Mouse (Mus musculus) CD8-positive naive resting alpha-beta T cell, adult 2 months (primary cell): ENCODE results near the gene Anks1b.

Experiments used
- DNase-seq, 2 experiments: peaks; one replicate each; pipeline ENCODE4 v3.0.0; 2022; ENCODE audit warnings: low read depth in 2 of 2, low spot score in 2 of 2

The Anks1b gene

DNA sequence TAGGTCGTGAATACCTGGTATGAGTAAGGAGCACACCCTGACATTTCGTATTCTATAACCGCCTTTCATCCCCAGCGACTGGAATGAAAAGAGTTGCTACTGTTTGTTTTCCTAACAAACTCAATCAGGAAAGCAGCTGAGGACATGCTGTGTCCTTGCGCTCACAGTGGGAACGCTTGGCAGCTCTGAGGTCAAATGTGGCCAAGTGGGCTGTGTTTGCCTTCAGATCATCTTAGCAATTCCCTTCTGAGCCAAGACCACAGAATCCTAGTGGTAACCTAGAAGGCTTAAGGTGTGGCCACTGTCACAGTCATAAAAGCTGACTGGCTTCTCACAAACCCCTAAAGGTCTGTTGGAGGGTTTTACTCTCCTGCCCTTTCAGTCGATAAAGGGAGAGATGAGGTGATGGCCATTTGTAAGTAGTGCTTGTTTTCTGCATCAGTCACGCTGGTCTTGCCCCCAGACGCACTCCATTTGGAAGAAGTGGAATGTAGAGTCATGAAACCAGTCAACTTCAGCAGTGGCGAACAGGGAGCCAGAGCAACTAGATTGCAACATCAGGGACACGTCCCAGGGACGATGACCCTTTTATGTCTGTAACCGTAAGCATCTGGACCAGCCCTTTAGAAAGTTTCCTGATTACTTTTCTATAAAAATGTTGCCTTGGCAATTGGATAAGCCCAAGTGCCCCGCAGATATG lies 1068.8 kb downstream of the Anks1b start:
- DNase-seq, result no peak

DNA sequence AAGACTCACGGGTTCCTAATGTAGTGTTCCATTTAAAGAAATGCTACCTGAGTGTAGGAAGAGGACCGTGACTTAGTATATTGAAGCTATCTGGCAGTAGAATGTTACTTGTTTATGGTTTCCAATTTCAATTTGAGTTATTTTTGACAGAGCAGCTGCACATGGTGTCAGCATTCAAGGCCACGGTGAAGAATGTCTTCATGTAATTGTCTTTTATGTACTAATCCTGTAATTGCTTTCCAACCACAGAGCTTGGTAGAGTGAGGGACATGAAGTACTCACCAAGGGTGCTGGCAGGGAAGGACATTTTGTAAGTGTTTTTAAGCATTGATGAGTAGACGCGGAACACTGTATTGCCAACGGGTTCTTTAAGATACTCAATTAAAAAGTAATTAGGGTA lies 1073.7 kb downstream of the Anks1b start:
- DNase-seq, result no peak

DNA sequence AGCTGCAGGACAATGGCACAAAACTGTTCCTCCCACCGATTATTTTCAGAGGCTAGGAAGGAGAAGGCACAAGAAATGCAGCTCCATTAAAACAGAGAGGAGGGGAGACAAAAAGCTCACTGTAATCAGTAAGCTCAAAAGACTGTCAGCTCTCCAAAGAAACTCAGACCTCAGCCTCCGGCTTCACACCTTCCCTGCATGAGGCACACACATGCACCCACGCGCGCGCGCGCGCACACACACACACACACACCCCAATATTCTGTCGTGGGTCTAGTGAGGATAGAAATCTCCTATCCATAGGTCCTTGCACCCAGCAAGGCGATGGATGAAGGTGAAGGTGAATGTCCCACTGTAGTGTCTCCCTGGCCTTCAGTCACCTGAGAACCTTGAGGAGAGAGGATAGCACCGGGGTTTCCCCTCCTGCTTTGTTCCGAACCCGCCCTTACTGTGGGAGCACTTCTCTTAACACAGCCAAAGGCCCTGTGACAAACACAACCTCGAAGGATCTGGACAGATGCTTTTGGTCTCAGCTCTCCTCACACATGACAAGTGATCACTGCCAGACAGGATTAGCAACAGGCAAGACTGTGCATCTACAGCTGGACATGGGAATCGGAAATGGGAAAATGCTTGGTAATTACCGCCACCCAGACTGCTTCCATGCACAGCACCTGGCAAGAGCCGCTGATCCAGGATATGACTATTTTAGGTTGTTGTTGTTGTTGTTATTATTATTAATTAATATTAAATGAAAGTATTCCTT lies 1074.5 kb downstream of the Anks1b start:
- DNase-seq, result no peak

DNA sequence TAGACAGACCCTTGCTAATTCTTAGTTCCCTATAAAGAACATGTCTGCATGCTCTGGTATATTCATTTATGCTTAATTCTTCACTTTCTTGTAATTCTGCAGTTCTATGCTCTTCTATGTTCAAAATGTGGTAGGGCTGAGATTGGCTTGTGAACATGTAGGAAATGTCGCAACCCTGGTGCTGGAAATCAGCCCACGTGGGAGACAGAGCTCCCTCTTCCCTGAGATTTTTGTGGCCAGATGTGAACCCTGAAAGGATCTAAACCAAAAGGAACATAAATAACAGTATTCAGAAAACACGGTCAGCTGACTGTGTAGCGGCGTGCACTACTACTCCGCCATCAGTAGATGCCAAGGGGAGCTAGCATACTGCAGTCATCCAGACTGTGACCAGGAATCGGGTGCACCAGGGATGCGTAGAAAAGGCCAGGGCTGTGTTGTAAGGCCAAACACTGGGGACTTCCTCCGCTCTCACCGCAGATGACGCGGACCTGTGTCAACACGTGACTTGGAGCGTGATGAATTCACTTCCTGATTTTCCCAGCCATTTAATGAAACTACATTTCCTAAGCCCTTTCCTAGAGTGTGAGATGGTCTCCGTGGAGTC lies 1079.9 kb downstream of the Anks1b start:
- DNase-seq, result no peak

DNA sequence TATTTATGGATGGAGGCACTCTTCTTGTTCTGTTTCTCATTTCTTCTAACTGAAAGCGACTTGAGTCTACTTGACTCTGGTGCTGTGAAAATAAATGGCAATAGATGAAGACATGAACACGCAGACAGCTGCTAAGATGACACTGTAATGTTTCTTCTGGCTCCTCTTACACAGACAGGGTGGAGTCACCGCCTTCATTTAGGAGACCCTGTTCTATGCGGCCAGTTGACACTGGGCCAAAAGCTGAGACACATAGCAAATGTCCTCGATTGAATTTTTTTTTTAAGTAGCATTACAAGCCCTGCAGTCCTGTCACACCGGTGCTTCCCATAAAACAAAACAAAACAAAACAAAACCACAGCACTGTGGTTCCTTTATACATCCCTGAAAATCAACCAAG lies 1080.5 kb downstream of the Anks1b start:
- DNase-seq, result no peak

DNA sequence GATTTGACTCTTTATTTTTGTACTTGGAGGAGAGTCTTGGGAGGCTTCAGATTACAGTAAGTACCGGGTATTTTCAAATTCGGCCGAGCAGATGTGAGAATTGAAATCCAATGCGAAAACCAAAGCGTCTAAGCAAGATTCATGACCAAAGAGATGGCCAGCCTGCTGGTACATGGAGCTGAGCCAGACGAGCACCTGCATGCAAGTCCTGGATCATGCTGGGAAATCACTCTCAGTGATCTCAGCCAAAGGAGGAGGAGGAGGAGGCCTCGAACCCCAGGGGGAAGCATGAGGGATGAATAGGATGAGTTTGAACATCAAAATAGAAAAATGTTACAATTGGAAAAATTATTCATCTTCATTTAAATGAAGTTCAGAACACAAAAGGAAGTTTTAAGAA lies 1087.1 kb downstream of the Anks1b start:
- DNase-seq, result no peak

DNA sequence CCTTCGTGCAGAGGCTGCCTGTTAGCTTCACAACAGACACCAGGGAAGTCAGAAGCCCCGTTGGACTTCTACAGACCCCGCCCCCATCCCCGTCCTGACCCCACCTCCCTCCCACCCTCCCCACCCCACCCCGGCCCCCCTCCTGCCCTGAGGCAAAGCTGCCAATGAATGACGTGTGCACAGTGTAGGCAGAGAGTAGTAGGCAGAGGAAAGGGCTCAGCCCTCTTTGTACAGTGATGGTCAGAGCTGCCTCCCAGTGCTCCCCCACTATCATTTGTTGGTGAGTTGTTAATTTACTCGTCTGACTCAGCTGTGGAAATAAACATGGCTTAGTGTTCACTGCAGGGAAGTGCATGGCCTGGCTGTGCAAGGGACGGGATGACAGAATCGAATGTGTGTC lies 1091.2 kb downstream of the Anks1b start:
- no peak for DNase-seq

DNA sequence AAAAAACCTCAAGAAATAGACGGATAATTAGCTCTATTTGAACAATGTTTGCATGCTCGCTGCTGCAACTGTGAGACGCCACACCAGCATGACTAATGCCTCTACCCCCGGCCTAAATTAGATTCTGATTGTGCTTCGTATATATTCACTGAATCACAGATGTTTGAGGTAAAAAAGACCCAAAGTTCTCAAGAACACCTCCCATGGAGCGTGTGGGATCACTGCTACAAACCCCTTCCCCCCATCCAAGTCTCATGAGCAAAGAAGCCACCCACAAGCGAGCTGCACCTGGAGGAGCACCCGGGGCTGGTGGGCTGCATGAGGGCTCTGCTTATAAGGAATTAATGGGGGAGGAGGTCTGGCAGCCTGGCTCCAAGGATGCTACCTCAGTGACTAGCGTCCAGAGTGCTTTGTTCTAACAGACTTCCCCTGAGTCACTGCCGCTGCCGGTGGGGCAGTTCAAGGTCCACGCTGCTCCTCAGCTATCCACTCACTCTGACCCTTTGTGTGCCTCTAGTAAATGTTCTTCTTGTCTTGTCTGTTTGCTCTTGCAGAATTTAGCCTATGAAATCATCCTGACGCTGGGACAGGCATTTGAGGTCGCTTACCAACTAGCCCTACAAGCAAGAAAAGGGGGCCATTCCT lies 1092.5 kb downstream of the Anks1b start:
- no peak for DNase-seq

DNA sequence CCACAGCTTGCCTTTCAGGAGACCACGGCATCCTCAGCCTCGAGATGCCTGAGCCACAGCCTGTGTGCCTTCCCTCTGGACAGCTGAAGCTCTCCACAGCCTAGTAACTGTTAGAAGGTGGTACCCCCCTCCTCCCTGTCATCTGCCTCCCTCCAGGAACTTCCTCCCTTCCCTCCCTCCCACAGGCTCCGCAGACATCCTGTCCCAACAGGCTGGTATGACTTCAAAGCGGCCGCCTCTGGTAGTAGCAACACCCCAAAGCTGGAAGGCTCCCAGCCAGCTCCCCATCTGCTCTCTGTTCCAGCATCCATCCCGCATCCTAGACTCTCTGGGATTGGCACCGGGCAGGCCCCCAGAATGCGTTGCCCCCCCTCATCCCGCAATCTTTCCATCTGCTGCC lies 1093.5 kb downstream of the Anks1b start:
- DNase-seq, result no peak

DNA sequence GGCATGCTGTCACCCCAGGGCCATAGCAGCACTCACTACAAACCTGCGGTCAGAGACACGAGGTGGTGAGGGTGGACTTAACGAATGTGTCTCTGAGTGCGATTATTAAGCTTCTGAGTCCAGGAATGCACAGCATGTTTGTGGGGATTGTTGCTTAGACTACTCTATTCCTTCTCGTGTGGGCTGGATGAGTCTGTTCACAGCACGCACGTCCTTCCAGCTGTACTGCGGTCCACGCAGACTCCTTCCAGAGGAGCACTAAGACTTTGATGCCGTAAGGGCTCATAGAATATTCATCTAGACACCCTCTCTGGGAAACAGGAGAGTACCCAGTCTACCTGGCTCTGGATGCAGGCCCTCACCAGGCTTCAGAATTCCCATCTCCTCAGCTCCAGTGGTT lies 1094.9 kb downstream of the Anks1b start:
- no peak for DNase-seq

DNA sequence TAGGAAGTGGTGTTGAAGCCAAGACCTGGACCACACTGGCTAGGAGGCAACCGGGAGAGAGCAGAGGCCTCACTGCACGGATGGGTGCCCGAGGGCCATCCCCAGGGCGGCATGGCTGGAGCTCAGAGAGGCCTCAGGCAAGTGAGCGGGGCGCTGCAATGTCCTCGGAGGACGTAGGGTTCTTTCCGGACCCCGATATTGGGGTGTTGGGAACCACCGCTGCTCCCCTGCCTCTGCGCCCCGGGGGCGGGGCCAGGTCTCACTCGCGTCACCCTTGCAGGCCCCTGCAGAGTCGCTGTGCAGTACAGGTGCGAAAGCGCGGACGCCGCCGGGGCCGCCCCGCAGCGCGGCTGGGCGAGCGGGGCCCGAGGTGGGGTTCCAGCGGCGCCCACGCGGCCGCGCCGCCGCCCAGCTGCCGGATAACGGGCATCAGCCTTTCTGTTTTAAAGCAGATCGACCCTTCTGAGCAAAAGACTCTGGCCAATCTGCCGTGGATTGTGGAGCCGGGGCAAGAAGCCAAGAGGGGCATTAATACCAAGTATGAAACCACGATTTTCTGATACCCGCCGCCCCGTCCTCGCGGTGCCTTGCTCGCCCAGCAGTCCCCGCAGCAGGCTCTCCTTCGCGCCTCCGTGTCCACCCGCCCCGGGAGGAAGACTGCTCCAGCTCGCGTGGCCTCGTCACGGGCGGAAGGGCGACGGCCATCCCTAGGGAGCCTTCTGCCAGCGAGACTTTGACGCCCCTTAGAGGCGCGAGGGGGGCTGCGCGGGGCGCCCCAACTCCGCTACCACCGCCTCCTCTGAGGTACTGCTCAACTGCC lies 1096.3 kb downstream of the Anks1b start:
- DNase-seq, result no peak

DNA sequence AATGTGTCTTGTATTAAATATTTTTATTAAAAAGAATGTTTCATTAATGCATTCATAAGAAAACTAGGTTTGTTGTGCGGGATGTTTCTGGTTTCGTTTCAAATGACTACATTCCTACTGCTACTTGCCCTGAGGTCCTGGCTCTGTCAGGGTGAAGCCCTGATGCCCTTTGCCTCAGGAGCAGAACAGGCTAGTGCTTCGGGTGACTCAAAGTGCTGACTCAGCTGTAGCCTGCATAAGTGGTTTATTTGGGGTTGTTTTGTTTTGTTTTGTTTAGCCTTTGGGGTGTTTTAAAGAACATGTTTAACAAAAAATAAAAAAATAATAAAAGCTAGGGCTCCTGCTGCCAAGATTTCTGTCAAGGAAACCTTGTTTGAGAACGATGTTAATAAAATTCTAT lies 1097.3 kb downstream of the Anks1b start:
- DNase-seq, result no peak

DNA sequence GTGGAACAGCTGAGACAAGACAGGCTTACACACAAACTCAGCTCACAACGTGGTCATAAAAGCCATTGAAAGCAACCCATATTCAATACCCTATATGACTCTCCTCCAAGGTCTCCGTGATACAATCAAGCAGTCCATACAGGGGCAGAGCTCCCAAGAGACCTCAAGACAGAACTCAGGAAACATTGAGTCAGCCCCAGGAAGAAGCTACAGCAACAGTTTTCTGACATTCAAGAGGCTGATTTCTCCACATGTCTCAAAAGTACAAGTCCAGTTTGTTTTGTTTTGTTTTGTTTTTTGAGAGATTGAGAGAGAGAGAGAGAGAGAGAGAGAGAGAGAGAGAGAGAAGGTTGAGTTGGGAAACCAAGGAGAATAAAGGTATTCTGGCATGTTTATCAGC lies 1100.8 kb downstream of the Anks1b start:
- no peak for DNase-seq

DNA sequence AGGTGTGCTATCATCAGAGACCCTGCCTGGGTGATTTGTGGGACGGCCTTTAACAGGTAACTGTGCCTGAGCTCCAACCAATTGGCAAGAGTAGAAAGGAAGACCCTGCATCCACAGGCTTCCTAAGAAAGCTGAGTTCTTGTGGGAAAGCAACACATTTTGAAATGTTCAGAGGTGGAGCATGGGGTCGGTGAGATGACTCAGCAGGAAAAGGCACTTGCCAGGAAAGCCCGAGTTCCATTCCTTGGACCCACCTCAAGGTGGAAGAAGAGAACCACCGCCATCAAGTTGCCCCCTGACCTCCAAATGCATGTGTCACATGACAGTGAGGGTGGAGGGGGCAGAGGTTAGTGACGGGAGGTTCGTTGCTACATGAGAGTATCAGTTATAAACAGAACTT lies 1101.2 kb downstream of the Anks1b start:
- no peak for DNase-seq

DNA sequence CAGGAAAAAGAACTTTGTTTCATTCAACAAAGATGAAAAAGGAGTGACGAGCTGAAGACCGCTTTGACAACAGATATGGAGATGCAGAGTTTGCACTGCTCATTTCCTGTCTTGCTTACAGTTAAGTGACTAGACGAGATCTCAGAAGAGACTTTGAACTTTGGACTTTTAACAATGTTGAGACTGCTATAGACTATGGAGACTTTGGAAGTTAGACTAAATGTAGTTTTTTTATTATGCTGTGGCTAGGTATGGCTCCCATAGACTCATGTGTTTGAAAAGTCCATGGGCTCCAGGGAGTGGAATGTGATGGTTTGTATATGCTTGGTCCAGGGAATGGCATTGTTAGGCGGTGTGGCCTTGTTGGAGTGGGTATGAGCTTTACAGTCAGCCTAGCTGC lies 1108.5 kb downstream of the Anks1b start:
- no peak for DNase-seq

DNA sequence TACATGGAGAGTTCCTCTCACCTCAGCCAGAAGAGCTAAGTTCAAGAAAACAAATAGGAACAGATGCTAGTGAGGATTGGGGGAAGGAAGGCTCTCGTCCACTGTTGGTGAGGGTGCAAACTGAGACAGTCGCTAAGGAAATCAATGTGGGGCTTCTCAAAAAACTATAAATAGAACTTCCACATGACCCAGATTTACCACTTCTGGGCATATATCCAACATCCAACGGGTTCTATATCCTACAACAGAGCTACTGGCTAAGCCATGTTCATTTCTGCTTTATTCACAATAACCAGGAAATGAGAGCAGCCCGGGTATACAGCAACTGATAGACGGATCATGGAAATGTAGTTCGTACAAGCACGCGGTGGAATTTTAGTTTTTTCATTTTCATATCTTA lies 1109.7 kb downstream of the Anks1b start:
- DNase-seq, result no peak

DNA sequence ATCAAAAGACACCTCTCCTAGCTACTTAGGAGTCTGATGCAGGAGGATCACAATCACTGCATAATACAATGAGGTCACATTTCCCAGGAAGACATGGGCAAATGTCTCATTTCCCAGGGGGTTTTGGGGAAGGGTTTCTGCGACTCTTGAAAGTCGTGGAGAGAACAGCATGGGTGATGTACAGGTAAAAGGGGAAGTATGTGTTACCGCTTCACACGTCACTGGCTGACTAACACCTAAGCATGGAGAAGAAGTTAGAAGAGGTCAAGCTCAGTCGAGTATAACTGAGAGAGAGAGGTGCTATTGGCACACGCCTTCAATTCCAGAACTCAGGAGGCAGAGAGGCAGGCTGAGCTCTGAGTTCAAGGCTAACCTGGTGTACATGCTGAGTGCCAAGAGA lies 1117.0 kb downstream of the Anks1b start:
- no peak for DNase-seq

DNA sequence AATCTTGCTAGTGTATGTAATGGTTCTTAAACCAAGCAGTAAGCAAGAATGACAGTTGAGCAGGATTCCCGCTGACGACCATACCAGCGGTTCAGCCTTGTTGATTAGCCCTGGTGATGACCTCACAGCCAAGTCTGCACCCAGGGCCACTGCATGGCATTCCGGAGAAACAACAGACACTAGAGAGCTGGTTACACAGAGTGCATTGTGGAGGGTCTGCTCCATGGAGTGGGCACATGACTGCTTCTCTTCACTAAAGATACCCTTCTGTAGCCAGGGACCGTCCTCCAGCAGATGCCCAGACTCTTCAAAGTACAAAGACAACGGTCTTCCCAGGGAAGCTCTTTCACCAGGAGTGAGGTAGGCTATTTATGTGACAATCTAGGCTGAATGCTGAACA lies 1118.9 kb downstream of the Anks1b start:
- DNase-seq, result no peak

DNA sequence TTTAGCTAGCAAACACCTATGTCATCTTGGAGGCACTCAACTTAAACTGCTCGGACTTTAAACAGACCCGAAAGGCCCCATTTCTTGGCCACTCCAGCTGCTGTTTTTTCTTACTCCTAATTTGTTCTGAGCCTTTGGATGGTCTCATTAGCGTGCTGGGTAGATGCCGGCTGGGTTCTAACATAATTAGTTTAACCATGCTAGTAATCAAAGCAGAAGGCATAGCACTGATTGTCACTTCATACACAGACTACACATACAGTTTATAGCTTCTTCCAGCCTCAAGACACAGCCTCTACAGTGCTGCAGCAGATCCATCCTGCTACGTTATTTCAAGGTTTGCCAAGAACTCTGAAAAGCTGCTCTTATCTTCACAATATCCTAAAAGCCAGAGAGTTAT lies 1120.6 kb downstream of the Anks1b start:
- DNase-seq, result no peak

DNA sequence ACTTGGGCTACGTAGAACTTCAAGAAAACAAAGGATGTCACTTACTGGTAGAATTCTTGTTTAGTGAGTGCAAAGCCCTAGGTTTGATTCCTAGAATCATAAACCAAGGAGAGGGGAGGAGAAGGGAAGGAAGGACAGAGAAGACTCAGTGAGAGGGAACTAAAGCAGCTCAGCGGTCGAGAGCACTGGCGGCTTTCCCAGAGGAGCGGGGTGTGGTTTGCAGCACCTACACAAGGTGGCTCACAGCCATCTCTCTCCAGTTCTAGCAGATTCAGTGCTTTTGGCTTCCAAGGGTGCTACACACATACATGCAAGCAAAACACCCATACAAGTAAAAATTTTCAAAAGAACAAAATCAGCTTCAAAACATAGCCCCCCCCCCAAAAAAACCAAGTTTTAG lies 1126.6 kb downstream of the Anks1b start:
- DNase-seq, result no peak

DNA sequence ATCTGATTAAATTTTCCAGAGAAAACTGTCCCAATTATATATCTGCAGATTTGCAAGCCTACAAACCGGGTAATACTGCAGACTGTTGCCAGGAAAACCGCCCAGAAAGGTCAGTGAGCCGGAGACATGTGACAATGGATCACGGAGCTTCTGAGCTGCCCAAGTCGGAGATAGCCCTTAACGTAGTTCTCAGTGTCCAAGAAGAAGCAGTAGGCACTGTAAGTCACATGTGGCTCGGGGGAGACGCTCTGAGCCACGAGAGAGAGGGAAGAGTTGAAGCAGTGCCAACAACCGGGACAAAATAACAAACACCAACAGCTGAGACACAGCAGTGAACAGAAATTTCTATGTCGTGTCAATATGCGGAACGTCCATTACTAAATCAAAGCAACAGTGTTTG lies 1128.1 kb downstream of the Anks1b start:
- DNase-seq, result no peak
